Mouse (Mus musculus): Measurements from ENCODE around the gene Olfr332. TPM values are rescaled to one million over a fixed set of nuclear protein-coding genes. Genes with fewer than 3 reads are reported as not detected.

Olfr332 gene
- total RNA-seq (2023): not detected

DNA sequence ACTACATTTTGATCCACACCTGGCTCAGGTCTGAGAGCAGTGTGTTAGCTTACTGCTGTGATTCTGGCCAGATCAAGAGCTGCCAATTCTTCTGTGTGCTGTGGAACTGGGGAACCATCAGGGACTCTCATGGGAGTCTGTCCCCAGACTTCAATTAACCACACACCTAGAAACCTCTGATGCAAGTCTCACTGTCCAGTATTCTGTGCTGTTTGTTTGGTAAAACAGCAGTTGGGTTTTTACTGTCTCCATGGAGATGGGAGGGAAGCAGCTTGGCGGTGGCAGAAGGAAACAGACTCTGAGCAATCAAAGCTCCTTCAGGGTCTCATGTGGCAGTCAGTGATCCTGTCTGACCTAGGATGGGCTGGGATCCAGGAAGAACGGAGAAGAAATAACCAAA is at the start of gene Olfr332:
Olfr332 (minus strand) TSS at position 101 of the 400 bp plus-strand sequence.

DNA sequence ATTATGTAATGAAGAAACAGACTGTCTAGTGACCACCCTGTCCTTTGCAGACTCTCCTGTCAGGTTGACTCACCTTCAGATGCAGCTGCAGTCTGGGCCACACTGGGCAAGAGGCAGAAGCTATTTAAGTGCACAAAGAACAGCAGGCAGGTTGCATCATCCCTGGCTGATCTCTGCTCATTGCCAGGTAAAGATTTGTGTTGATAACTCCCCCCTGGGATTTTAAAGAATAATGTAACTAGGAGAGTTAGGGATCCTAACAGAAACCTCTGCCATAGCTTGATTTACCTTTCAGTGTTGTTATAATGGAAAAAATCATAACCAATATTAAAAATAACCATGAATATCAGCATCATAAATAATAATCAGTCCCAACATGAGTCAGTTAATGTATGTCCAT is 42.4 kb upstream of the Olfr332 start, which contains the start of gene Olfr330:
Olfr330 (minus strand) TSS at position 101 of the 400 bp plus-strand sequence.

DNA sequence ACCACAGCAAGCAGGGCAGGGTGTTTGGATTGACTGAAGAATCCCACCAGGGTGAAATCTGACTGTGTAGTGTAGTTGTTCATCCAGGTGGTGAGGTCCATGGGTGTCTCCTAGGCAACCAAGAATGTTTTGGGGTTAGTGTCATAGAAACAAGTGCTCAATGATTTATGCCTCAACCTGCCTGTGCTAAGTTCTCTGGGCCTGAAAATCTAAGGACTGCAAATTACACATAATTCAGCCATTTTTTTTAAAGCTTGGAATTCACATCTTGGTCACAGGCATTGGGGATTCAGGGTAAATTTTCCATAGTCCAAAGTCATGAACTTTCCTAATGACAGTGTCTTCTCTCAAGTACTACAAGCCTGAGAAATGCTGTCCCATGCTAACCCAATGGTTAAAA is 10.1 kb upstream of the Olfr332 start, which contains the start of gene Olfr331:
Olfr331 (minus strand) TSS at position 101 of the 400 bp plus-strand sequence.

DNA sequence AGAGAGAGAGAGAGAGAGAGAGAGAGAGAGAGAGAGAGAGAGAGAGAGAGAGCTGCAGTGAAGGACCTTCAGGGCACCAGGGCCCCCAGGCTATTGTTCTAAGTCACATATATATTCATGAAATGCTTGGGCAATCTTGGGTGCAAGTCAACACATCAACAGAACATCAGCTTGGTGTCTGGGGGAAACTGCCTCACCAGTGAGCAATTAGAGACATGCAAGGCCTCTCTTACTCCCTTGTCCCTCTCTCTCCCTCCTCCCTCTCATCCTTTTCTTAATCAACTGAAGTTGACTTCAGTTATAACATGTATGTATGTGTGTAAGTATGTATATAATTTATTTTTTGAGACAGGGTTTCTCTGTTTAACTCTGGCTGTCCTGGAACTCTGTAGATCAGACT is 30.2 kb downstream of the Olfr332 start, which contains the start of gene Olfr30:
Olfr30 (minus strand) TSS at position 101 of the 400 bp plus-strand sequence.

DNA sequence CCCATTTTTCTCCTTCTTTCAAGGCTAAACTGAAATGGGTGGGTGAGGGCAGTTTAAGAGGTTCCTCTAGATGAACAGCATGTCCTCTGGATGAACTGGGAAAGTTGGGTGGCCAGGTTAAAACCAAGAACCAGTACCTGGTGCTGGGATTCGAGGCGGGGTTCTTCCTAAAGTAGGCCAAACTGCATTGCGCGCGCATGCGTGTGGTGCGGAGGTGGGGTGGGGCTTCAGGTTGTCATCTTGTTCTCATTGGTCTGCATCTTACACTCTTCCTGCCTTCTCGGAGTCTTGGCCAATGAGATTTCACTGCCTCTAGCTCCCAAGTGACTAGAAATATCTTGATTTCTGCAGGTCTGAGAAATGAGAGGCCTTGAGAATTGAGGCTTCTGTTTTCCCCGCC is 39.6 kb downstream of the Olfr332 start, which contains the start of gene Lypd9:
Lypd9 (minus strand) TSS at position 165 of the 400 bp plus-strand sequence.

Other genes starting within 250 kb of the Olfr332 start
- not detected for gene 4930438A08Rik, start 217.8 kb downstream of the Olfr332 start, total RNA-seq (2023)
- gene Zfp692, start 185.5 kb downstream of the Olfr332 start, total RNA-seq (2023): 27.5 TPM
- 38.0 TPM for gene Zfp672, start 162.2 kb downstream of the Olfr332 start, total RNA-seq (2023)
- 26.0 TPM for gene Sh3bp5l, start 161.8 kb downstream of the Olfr332 start, total RNA-seq (2023)
- not detected for gene Lypd8, start 113.5 kb downstream of the Olfr332 start, total RNA-seq (2023)
- gene 1810065E05Rik, start 71.4 kb downstream of the Olfr332 start, total RNA-seq (2023): not detected
- not detected for gene Gm12253, start 60.0 kb downstream of the Olfr332 start, total RNA-seq (2023)
- not detected for gene Lypd9, start 39.6 kb downstream of the Olfr332 start, total RNA-seq (2023)
- gene Olfr30, start 30.3 kb downstream of the Olfr332 start, total RNA-seq (2023): not detected
- not detected for gene Olfr331, start 10.0 kb upstream of the Olfr332 start, total RNA-seq (2023)
- gene Olfr330, start 42.3 kb upstream of the Olfr332 start, total RNA-seq (2023): not detected
- not detected for gene Olfr329-ps, start 53.9 kb upstream of the Olfr332 start, total RNA-seq (2023)
- 0.34 TPM for gene Olfr328, start 63.1 kb upstream of the Olfr332 start, total RNA-seq (2023)
- gene Olfr224, start 78.0 kb upstream of the Olfr332 start, total RNA-seq (2023): not detected
- gene Olfr325, start 85.2 kb upstream of the Olfr332 start, total RNA-seq (2023): not detected
- gene Olfr324, start 102.6 kb upstream of the Olfr332 start, total RNA-seq (2023): not detected
- not detected for gene 2210407C18Rik, start 123.5 kb upstream of the Olfr332 start, total RNA-seq (2023)
- gene Olfr323, start 137.9 kb upstream of the Olfr332 start, total RNA-seq (2023): not detected
- gene Trim58, start 147.9 kb upstream of the Olfr332 start, total RNA-seq (2023): not detected
- gene Olfr322, start 166.2 kb upstream of the Olfr332 start, total RNA-seq (2023): not detected
- gene Olfr320, start 188.5 kb upstream of the Olfr332 start, total RNA-seq (2023): not detected
- gene Olfr319, start 206.6 kb upstream of the Olfr332 start, total RNA-seq (2023): not detected
- 0.43 TPM for gene Olfr318, start 231.5 kb upstream of the Olfr332 start, total RNA-seq (2023)
- gene Olfr317, start 246.7 kb upstream of the Olfr332 start, total RNA-seq (2023): not detected